Mouse (Mus musculus) small intestine, adult 2 months (tissue): Measurements from ENCODE around the gene Cish.

Source experiments
- CTCF ChIP-seq: fragments of 200-500 bp; IDR thresholded peaks from 2 replicates; pipeline ENCODE4 v1.5.1; 2012; ENCODE audit warnings: low read depth, mild to moderate bottlenecking, control low read depth, inconsistent platforms, low read length, moderate library complexity, mixed read lengths; ENCODE audit not compliant: insufficient replicate concordance, insufficient read length; ENCODE audit errors: extremely low read depth
- POLR2A ChIP-seq: fragments of 200-500 bp; IDR thresholded peaks from 2 replicates; pipeline ENCODE4 v1.6.1; 2012; ENCODE audit warnings: low read depth, mild to moderate bottlenecking, control low read depth, inconsistent platforms, low read length, moderate library complexity

- no peak for TF ChIP-seq POLR2A
- TF ChIP-seq CTCF, result no peak
Measured at GRCm38 (mm10) chr9:107297658-107298057, 1.8 kb downstream of the Cish start.
